Mouse (Mus musculus) forebrain, embryonic 11.5 days (tissue): ENCODE measurements around the gene C3. TPM values are rescaled to one million over a fixed set of nuclear protein-coding genes. Genes with fewer than 3 reads are reported as not detected.
A peak's percentile ranks its signal among the peaks of the same experiment; 100 is the strongest.

Source experiments
- ATAC-seq: fragments of 200-750 bp; cut with Nextera tagmentation; replicated peaks from 2 replicates; pipeline ENCODE4 v1.8.0; 2017; ENCODE audit warnings: moderate TSS enrichment; ENCODE audit not compliant: low FRiP score
- DNase-seq: peaks from one replicate; pipeline ENCODE4 v3.0.0-alpha.2; 2017; ENCODE audit warnings: low spot score
- H3K27ac ChIP-seq: fragments of 300-500 bp; sonication (generic); 2 replicates; pipeline ENCODE4 v1.5.1; 2014; ENCODE audit warnings: low read depth, low read length
- H3K27me3 ChIP-seq: fragments of 300-500 bp; sonication (generic); 2 replicates; pipeline ENCODE4 v1.6.1; 2014; ENCODE audit warnings: mild to moderate bottlenecking, low read length, mixed read lengths; ENCODE audit not compliant: control insufficient read depth, insufficient read depth
- H3K36me3 ChIP-seq: fragments of 300-500 bp; sonication (generic); 2 replicates; pipeline ENCODE4 v1.6.1; 2014; ENCODE audit warnings: mild to moderate bottlenecking, low read length, moderate library complexity, mixed read lengths; ENCODE audit not compliant: control insufficient read depth, insufficient read depth
- H3K4me1 ChIP-seq: fragments of 300-500 bp; sonication (generic); replicated peaks from 2 replicates; pipeline ENCODE4 v1.6.1; 2014; ENCODE audit warnings: low read length, mixed read lengths; ENCODE audit not compliant: control insufficient read depth, insufficient read depth
- H3K4me2 ChIP-seq: fragments of 300-500 bp; sonication (generic); 2 replicates; pipeline ENCODE4 v1.6.1; 2014; ENCODE audit warnings: low read depth, mild to moderate bottlenecking, low read length, moderate library complexity, mixed read lengths; ENCODE audit not compliant: severe bottlenecking
- H3K4me3 ChIP-seq: fragments of 300-500 bp; sonication (generic); 2 replicates; pipeline ENCODE4 v1.5.1; 2014; ENCODE audit warnings: low read depth, low read length
- H3K9ac ChIP-seq: fragments of 300-500 bp; sonication (generic); 2 replicates; pipeline ENCODE4 v1.6.1; 2014; ENCODE audit warnings: low read length
- H3K9me3 ChIP-seq: fragments of 300-500 bp; sonication (generic); 2 replicates; pipeline ENCODE4 v1.6.1; 2016; ENCODE audit warnings: low read length, mixed read lengths; ENCODE audit not compliant: control insufficient read depth
- WGBS: fragments of 180-500 bp; shearing (Covaris S2); extraction: QIAGEN DNeasy Blood & Tissue Kit; methylation state at CpG from one replicate; pipeline ENCODE4 v1.1.7; 2014; 5-methylcytosine and 5-hydroxymethylcytosine counted together
- polyA plus RNA-seq: library from polyadenylated mRNA; unstranded; fragments of >200 nt; fragmentation: Nextera tagmentation; extraction: Ambion mirVana; gene quantifications from 2 replicates; pipeline ENCODE4 v1.2.1, GENCODE M21; 2014

Gene C3
- polyA plus RNA-seq, 1 experiment from 2014 or later, result not detected

GRCm38 (mm10) chr17:57264972-57265945, 37.3 kb upstream of the C3 start:
- DNase-seq, result no peak
- Histone ChIP-seq H3K27me3 (no peaks in the 10 kb centered on the region), H3K36me3 (no peaks in the 10 kb centered on the region; the same call in 1 of the 2 replicates), H3K9me3 (no peaks in the 10 kb centered on the region), H3K4me3 (no peak overlapping the region), H3K4me2 (no peak overlapping the region), H3K4me1 (no peaks in the 10 kb centered on the region), H3K9ac (no peak overlapping the region), H3K27ac (no peak overlapping the region)
- WGBS, result 26% methylated on average over 21 of the region's 22 CpGs
- ATAC-seq, result peak; percentile 50

GRCm38 (mm10) chr17:57264164-57264563, 36.2 kb upstream of the C3 start:
- ATAC-seq (0 out of 2 replicates have a peak, but pooled peaks have one; percentile 13), DNase-seq (no peak)
- H3K9me3 ChIP-seq, result no peaks in the 10 kb centered on the region
- no peaks in the 10 kb centered on the region; the same call in 1 of the 2 replicates for H3K36me3 ChIP-seq
- no peaks in the 10 kb centered on the region for H3K4me1 ChIP-seq
- H3K27ac ChIP-seq, result no peak overlapping the region
- no peak overlapping the region for H3K4me3 ChIP-seq
- no peak overlapping the region for H3K4me2 ChIP-seq
- H3K27me3 ChIP-seq, result no peaks in the 10 kb centered on the region
- no peak overlapping the region for H3K9ac ChIP-seq
- 89% methylated on average over 2 of the region's 2 CpGs for WGBS

- ATAC-seq (no peak), DNase-seq (peak; percentile 46)
- Histone ChIP-seq H3K9ac (no peak overlapping the region), H3K4me3 (no peak overlapping the region), H3K4me1 (no peaks in the 10 kb centered on the region; the same call in 1 of the 2 replicates), H3K9me3 (no peaks in the 10 kb centered on the region), H3K36me3 (no peaks in the 10 kb centered on the region; the same call in 1 of the 2 replicates), H3K4me2 (no peak overlapping the region), H3K27ac (no peak overlapping the region), H3K27me3 (no peaks in the 10 kb centered on the region)
- 89% methylated on average over 17 of the region's 17 CpGs for WGBS
Measured at GRCm38 (mm10) chr17:57262901-57263550, 35.1 kb upstream of the C3 start.

GRCm38 (mm10) chr17:57261796-57262195, 33.9 kb upstream of the C3 start:
- Histone ChIP-seq H3K36me3 (peaks cover 3% of the 10 kb centered on the region; the same call in 1 of the 2 replicates), H3K4me3 (no peak overlapping the region), H3K4me2 (no peak overlapping the region), H3K27ac (no peak overlapping the region), H3K27me3 (no peaks in the 10 kb centered on the region), H3K9me3 (no peaks in the 10 kb centered on the region), H3K4me1 (no peaks in the 10 kb centered on the region; the same call in 1 of the 2 replicates), H3K9ac (no peak overlapping the region)
- DNase-seq (no peak), ATAC-seq (no peak)
- 29% methylated on average over 1 of the region's 1 CpGs for WGBS

GRCm38 (mm10) chr17:57261286-57261685, 33.4 kb upstream of the C3 start:
- Histone ChIP-seq H3K4me3 (no peak overlapping the region), H3K9me3 (no peaks in the 10 kb centered on the region), H3K36me3 (peaks cover 3% of the 10 kb centered on the region; the same call in 1 of the 2 replicates), H3K9ac (no peak overlapping the region), H3K4me2 (no peak overlapping the region), H3K4me1 (no peaks in the 10 kb centered on the region; the same call in 1 of the 2 replicates), H3K27me3 (no peaks in the 10 kb centered on the region), H3K27ac (no peak overlapping the region)
- ATAC-seq (no peak), DNase-seq (peak; percentile 35)
- 96% methylated on average over 4 of the region's 4 CpGs for WGBS

- Histone ChIP-seq H3K36me3 (peaks cover 3% of the 10 kb centered on the region; the same call in 1 of the 2 replicates), H3K9me3 (no peaks in the 10 kb centered on the region), H3K4me3 (no peak overlapping the region), H3K4me1 (no peaks in the 10 kb centered on the region; the same call in 1 of the 2 replicates), H3K9ac (no peak overlapping the region), H3K27ac (no peak overlapping the region), H3K27me3 (no peaks in the 10 kb centered on the region), H3K4me2 (no peak overlapping the region)
- 92% methylated on average over 9 of the region's 9 CpGs for WGBS
- ATAC-seq (no peak), DNase-seq (peak; percentile 18)
Measured at GRCm38 (mm10) chr17:57260351-57260750, 32.4 kb upstream of the C3 start.

- WGBS, result 87% methylated on average over 8 of the region's 8 CpGs
- Histone ChIP-seq H3K27me3 (no peaks in the 10 kb centered on the region), H3K9me3 (no peaks in the 10 kb centered on the region), H3K27ac (no peak overlapping the region), H3K36me3 (peaks cover 5% of the 10 kb centered on the region; the same call in 1 of the 2 replicates), H3K4me3 (no peak overlapping the region), H3K4me1 (no peaks in the 10 kb centered on the region; the same call in 1 of the 2 replicates), H3K4me2 (no peak overlapping the region), H3K9ac (no peak overlapping the region)
- DNase-seq (peak; percentile 27), ATAC-seq (no peak)
Measured at GRCm38 (mm10) chr17:57259742-57260141, 31.8 kb upstream of the C3 start.

- Histone ChIP-seq H3K27ac (no peak overlapping the region), H3K4me3 (no peak overlapping the region), H3K9me3 (no peaks in the 10 kb centered on the region), H3K27me3 (no peaks in the 10 kb centered on the region), H3K4me2 (no peak overlapping the region), H3K36me3 (peaks cover 10% of the 10 kb centered on the region), H3K9ac (no peak overlapping the region), H3K4me1 (no peaks in the 10 kb centered on the region; the same call in 1 of the 2 replicates)
- 99% methylated on average over 3 of the region's 3 CpGs for WGBS
- peak; percentile 9 for DNase-seq
- no peak for ATAC-seq
Measured at GRCm38 (mm10) chr17:57258191-57258590, 30.3 kb upstream of the C3 start.
